In genomic region chr12:70975406-70975805, GRCm38 (mm10) we compare ENCODE assay signal across 8 mouse cellular contexts. TPM values are rescaled to one million over a fixed set of nuclear protein-coding genes. Genes with fewer than 3 reads are reported as not detected.
DNase-seq lines count a peak whose midpoint lies in the region; ATAC-seq and TF ChIP-seq lines count a peak whose summit lies in the region.

No protein-coding gene starts in this region.

- H3K79me3 ChIP-seq in C2C12 (ENCODE audit: low read depth), result peaks cover 54% of the 10 kb centered on the region

- H3K4me1 ChIP-seq in embryonic facial prominence, embryonic 13.5 days, result peaks cover 9% of the 10 kb centered on the region
- peaks cover 7% of the 10 kb centered on the region for H3K4me1 ChIP-seq in limb, embryonic 14.5 days (ENCODE audit: control insufficient read depth, insufficient read depth, low read length)
- peaks cover 4% of the 10 kb centered on the region; the same call in 1 of the 2 replicates for H3K4me1 ChIP-seq in small intestine, adult 2 months (ENCODE audit: control insufficient read depth, insufficient read depth, insufficient read length, low read length)

- H3K27ac ChIP-seq in embryonic facial prominence, embryonic 13.5 days, result peak overlapping the region; percentile 98; the same call in 1 of the 2 replicates
- H3K27ac ChIP-seq in limb, embryonic 14.5 days (replicated peaks; ENCODE audit: low read depth, low read length), result peak overlapping the region; percentile 98
- peak overlapping the region; percentile 88 for H3K27ac ChIP-seq in small intestine, adult 2 months (ENCODE audit: insufficient read depth, low read depth, low read length)

- peaks cover 24% of the 10 kb centered on the region for H3K36me3 ChIP-seq in C2C12 (ENCODE audit: control insufficient read depth, insufficient read depth)
- peaks cover 23% of the 10 kb centered on the region for H3K36me3 ChIP-seq in embryonic facial prominence, embryonic 13.5 days
- H3K36me3 ChIP-seq in limb, embryonic 14.5 days (ENCODE audit: control insufficient read depth, insufficient read depth, low read length), result peaks cover 15% of the 10 kb centered on the region
- H3K36me3 ChIP-seq in small intestine, adult 2 months (ENCODE audit: control insufficient read depth, insufficient read depth, low read length), result peaks cover 5% of the 10 kb centered on the region

- H3K27me3 ChIP-seq in C2C12 (ENCODE audit: control insufficient read depth, insufficient read depth, insufficient read length), result no peaks in the 10 kb centered on the region
- no peaks in the 10 kb centered on the region for H3K27me3 ChIP-seq in embryonic facial prominence, embryonic 13.5 days
- no peaks in the 10 kb centered on the region for H3K27me3 ChIP-seq in limb, embryonic 14.5 days (ENCODE audit: control insufficient read depth, insufficient read depth, low read length)
- H3K27me3 ChIP-seq in small intestine, adult 2 months (ENCODE audit: control insufficient read depth, insufficient read depth, low read length), result no peaks in the 10 kb centered on the region

- peak overlapping the region; percentile 77 for H3K4me2 ChIP-seq in embryonic facial prominence, embryonic 13.5 days
- peak overlapping the region; percentile 57 for H3K4me2 ChIP-seq in limb, embryonic 14.5 days (replicated peaks; ENCODE audit: low read depth, low read length, severe bottlenecking)

- peak overlapping the region; percentile 99 for H3K9ac ChIP-seq in embryonic facial prominence, embryonic 13.5 days
- peak overlapping the region; percentile 96 for H3K9ac ChIP-seq in limb, embryonic 14.5 days (ENCODE audit: low read depth, low read length, severe bottlenecking)

- peak overlapping the region; percentile 84 for H3K4me3 ChIP-seq in C2C12 (ENCODE audit: insufficient read depth, poor library complexity, severe bottlenecking)
- H3K4me3 ChIP-seq in embryonic facial prominence, embryonic 13.5 days, result peak overlapping the region; percentile 98
- peak overlapping the region; percentile 68 for H3K4me3 ChIP-seq in limb, embryonic 14.5 days (replicated peaks; ENCODE audit: low read length)
- H3K4me3 ChIP-seq in small intestine, adult 2 months (ENCODE audit: low read depth, low read length), result peak overlapping the region; percentile 89

- no peak for ATAC-seq in embryonic facial prominence, embryonic 13.5 days (ENCODE audit: insufficient number of reproducible peaks, insufficient read depth, low FRiP score, low TSS enrichment, low read depth)
- ATAC-seq in limb, embryonic 14.5 days (ENCODE audit: low FRiP score, low read depth), result no peak

- H3K79me2 ChIP-seq in C2C12 (ENCODE audit: control insufficient read depth, insufficient read depth), result peaks cover 61% of the 10 kb centered on the region

- H3ac ChIP-seq in C2C12 (ENCODE audit: control insufficient read depth, insufficient read length, low read depth), result peak overlapping the region; percentile 99

- WGBS in embryonic facial prominence, embryonic 13.5 days, result 21% methylated on average over 10 of the region's 10 CpGs
- 22% methylated on average over 10 of the region's 10 CpGs for WGBS in limb, embryonic 14.5 days
- WGBS in small intestine, adult 2 months, result 7% methylated on average over 10 of the region's 10 CpGs

- peak; percentile 80 for DNase-seq in heart, adult 11 months
- no peak for DNase-seq in heart, adult 18-20 months
- no peak for DNase-seq in limb, embryonic 14.5 days (ENCODE audit: low spot score)
- DNase-seq in frontal cortex, postnatal 10 days (ENCODE audit: low spot score in 2 of 2), result no peak
- DNase-seq in right cerebral cortex, postnatal 10 days (ENCODE audit: low spot score in 2 of 2), result no peak

- TF ChIP-seq CTCF in C2C12 (IDR thresholded peaks at IDR 0.05; ENCODE audit: control insufficient read depth, insufficient read depth, insufficient read length), result no peak
- no peak for TF ChIP-seq CTCF in small intestine, adult 2 months (IDR thresholded peaks at IDR 0.05; ENCODE audit: extremely low read depth, insufficient read length, insufficient replicate concordance, low read depth, low read length)

- H3K9me3 ChIP-seq in embryonic facial prominence, embryonic 13.5 days, result no peaks in the 10 kb centered on the region
- no peaks in the 10 kb centered on the region for H3K9me3 ChIP-seq in limb, embryonic 14.5 days (ENCODE audit: control insufficient read depth, low read length)

- TF ChIP-seq POLR2A in limb, embryonic 14.5 days (IDR thresholded peaks at IDR 0.05; ENCODE audit: borderline replicate concordance, extremely low read depth, insufficient read depth, insufficient read length), result no peak
- no peak for TF ChIP-seq POLR2A in small intestine, adult 2 months (IDR thresholded peaks at IDR 0.05; ENCODE audit: low read depth, low read length)

TF ChIP-seq in C2C12, 6 proteins besides CTCF, POLR2A, EP300 and RAD21:
- TF ChIP-seq USF1 (IDR thresholded peaks at IDR 0.05; ENCODE audit: low read depth), result no peak
- no peak for TF ChIP-seq MAX (IDR thresholded peaks at IDR 0.05)
- TF ChIP-seq MYOD1 (IDR thresholded peaks at IDR 0.05; ENCODE audit: control insufficient read depth, insufficient read length, low read depth), result no peak
- no peak for TF ChIP-seq CEBPB (IDR thresholded peaks at IDR 0.05; ENCODE audit: low read depth)
- no peak for TF ChIP-seq MYOG (IDR thresholded peaks at IDR 0.05; ENCODE audit: control insufficient read depth, extremely low read depth, insufficient read length)
- TF ChIP-seq FOSL1 (IDR thresholded peaks at IDR 0.05; ENCODE audit: insufficient read depth, low read length, poor library complexity, severe bottlenecking), result no peak

RNA-seq across cellular contexts. Expression of gene Psma3, which starts 1.0 kb away (rescaled TPM):
- total RNA-seq in heart, adult 18-20 months (2021), result 100 to 1,000 TPM; 182 to 184 TPM
- polyA plus RNA-seq in C2C12 (2012; fragmentation: generic; extraction: Trizol), result 270 TPM
- 638 and 649 TPM in 2 replicates for polyA plus RNA-seq in embryonic facial prominence, embryonic 13.5 days (2015; fragmentation: Nextera tagmentation; extraction: Ambion mirVana)
- 196 and 245 TPM in 2 replicates for polyA plus RNA-seq in limb, embryonic 14.5 days (2012; rRNA removed)
- 543 and 594 TPM in 2 replicates for polyA plus RNA-seq in limb, embryonic 14.5 days (2014; fragmentation: Nextera tagmentation; extraction: Ambion mirVana)
- polyA plus RNA-seq in small intestine, adult 2 months (2012; rRNA removed), result 4.4 and 7.1 TPM in 2 replicates

RNA-seq across cellular contexts. Expression of gene Actr10, which starts 37.7 kb away (rescaled TPM):
- 100 to 1,000 TPM; 131 to 141 TPM for total RNA-seq in heart, adult 18-20 months (2021)
- polyA plus RNA-seq in C2C12 (2012; fragmentation: generic; extraction: Trizol), result 110 TPM
- polyA plus RNA-seq in embryonic facial prominence, embryonic 13.5 days (2015; fragmentation: Nextera tagmentation; extraction: Ambion mirVana), result 201 and 244 TPM in 2 replicates
- polyA plus RNA-seq in limb, embryonic 14.5 days (2012; rRNA removed), result 91.3 and 91.6 TPM in 2 replicates
- 257 and 264 TPM in 2 replicates for polyA plus RNA-seq in limb, embryonic 14.5 days (2014; fragmentation: Nextera tagmentation; extraction: Ambion mirVana)
- polyA plus RNA-seq in small intestine, adult 2 months (2012; rRNA removed), result 2.9 and 6.4 TPM in 2 replicates

RNA-seq across cellular contexts. Expression of gene Arid4a, which starts 40.4 kb away (rescaled TPM):
- total RNA-seq in heart, adult 18-20 months (2021), result 10 to 100 TPM; 11.1 to 12.2 TPM
- polyA plus RNA-seq in C2C12 (2012; fragmentation: generic; extraction: Trizol), result 2.0 TPM
- polyA plus RNA-seq in embryonic facial prominence, embryonic 13.5 days (2015; fragmentation: Nextera tagmentation; extraction: Ambion mirVana), result 41.8 and 44.3 TPM in 2 replicates
- polyA plus RNA-seq in limb, embryonic 14.5 days (2012; rRNA removed), result 7.3 and 11.7 TPM in 2 replicates
- 32.2 and 40.8 TPM in 2 replicates for polyA plus RNA-seq in limb, embryonic 14.5 days (2014; fragmentation: Nextera tagmentation; extraction: Ambion mirVana)
- 2.3 and 2.4 TPM in 2 replicates for polyA plus RNA-seq in small intestine, adult 2 months (2012; rRNA removed)

Comparison
In these comparisons a context has a peak if more than half of its experiments do, and no peak if none do; other contexts are left out.
1. RNA of gene Psma3, which starts 1.0 kb away (polyA plus RNA-seq): 638 to 649 TPM in embryonic facial prominence, embryonic 13.5 days, 196 to 594 TPM in limb, embryonic 14.5 days and 270 TPM in C2C12 (single experiment); 4.4 to 7.1 TPM in small intestine, adult 2 months; every median in the first group is over 10 times any median in the second.
2. RNA of gene Actr10, which starts 37.7 kb away (polyA plus RNA-seq): 91.3 to 264 TPM in limb, embryonic 14.5 days, 201 to 244 TPM in embryonic facial prominence, embryonic 13.5 days and 110 TPM in C2C12 (single experiment); 2.9 to 6.4 TPM in small intestine, adult 2 months; every median in the first group is over 10 times any median in the second.
3. Peak in every context shown above with its lines, with median percentiles within 50 percentile points of each other: H3K4me3 ChIP-seq and H3K27ac ChIP-seq.